Mouse (Mus musculus): ENCODE results near the gene Slu7.
A peak's percentile ranks its signal among the peaks of the same experiment; 100 is the strongest.

Gene Slu7

DNA sequence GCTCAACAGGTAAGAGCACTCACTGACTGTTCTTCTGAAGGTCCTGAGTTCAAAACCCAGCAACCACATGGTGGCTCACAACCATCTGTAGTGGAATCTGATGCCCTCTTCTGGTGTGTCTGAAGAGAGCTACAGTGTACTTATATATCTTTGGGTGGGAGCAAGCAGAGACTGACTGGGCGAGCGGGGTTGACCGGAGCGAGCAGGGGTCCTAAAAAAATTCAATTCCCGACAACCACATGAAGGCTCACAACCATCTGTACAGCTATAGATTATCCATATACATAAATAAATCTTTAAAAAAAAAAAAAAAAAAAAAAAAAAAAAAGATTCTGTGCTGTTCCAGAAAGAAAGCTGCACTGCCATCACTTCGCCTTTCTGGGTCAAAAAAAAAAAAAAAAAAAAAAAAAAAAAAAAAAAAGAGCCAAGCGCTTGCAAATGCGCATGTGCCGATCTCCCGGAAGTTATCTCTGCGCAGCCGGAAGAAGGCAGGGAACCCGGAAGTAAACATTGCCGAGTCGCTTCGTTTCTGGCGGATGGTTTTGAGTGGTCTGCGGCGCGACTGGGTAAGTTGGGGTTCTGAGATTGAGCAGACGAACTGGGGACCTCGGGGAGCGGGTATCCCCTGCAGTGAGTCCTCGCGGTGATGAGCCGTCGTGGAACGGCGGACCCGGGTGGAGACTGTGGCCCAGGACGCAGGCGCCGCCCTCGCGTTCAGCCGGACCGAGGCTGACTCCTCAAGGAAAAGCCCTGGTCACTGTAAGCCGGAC is at the start of gene Slu7:
Gene Slu7, plus strand, starts transcription at position 491 of the 770 bp plus-strand sequence.
- peak; percentile 83 for DNase-seq

DNA sequence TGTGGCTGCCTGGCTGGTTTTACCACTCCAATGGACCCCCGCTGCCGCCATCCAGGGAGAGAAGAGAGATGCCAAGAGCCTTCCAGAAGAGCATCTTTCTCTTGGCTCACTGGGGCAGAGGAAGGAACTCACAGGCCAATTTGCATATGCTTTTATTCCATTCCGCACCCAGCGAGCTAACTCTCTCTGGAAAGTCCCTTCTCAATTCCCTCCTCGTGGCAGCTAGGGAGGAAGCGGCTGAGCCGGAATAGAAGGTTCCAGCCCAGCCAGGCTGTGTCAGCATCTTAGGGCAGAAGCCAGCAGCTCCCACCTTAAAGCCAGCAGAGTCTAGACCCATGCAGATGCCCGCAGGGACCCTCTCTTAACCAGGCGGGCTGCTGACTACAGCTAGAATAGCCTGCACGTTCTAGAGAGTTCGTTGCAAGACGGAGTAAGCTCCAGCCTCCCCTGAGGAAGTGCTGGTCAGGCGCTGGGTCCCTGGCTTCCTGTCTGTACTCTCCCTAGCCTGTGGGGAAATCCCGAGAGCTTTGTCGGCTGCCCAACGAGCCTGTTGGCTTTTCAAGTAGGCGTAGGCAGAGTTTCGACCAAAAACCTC is 48.4 kb upstream of the Slu7 start:
- DNase-seq = peak; percentile 47

DNA sequence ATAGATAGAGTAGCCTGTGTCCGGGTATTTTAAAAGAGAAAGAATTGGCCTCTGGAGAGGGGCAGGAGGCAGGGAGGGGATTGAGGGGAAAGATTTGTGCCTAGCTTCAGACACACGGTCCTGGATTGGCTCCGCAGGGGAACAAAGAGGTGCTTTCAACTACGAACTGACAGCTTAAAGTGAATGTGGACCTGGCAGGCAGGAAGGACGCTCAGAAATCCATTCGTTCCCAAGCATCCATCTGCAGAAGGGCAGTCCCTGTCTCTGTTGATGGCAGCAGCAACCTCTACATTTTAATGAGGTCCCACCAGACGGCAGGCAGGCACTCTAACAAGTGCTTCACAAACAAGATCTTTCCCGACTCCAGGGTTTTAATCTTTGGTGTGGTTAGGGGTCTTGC is 47.8 kb upstream of the Slu7 start:
- peak; percentile 6 to 25 for DNase-seq

DNA sequence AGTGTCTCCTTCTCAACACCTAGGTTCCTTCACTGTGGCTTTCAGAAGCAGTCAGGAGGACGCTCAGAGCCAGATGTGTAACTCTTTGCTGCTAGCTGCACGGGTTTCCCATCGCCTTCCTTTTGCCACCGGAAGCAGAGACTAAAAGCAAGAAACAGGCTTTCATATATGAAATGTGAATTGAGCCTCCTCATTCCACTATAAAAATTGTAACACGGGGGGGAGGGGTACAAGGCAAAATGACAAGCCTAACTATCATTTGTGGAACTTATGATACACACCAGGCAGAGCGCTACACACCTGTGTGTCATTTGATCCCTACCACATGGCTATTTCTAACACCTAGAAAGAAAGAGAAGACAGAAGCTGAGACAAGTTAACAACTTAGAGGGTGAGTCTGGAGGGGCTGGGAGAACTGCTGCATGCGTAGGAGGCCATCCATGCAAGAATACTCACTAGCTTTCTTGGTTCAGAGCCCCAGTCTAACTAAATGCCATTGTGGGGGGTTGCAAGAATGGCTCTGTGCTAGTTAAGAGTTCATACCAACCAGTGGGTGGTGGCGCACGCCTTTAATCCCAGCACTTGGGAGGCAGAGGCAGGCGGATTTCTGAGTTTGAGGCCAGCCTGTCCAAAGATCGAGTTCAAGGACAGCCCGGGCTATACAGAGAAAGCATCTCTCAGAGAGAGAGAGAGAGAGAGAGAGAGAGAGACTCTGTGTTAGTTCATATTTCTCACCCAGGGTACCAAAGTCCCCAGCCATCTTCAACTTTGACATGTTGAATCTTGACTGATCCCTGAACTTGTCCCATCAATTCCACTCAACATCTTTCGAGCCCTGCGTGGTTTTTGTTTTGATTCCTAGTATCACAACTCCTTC is 46.3 kb upstream of the Slu7 start:
- no peak for DNase-seq

DNA sequence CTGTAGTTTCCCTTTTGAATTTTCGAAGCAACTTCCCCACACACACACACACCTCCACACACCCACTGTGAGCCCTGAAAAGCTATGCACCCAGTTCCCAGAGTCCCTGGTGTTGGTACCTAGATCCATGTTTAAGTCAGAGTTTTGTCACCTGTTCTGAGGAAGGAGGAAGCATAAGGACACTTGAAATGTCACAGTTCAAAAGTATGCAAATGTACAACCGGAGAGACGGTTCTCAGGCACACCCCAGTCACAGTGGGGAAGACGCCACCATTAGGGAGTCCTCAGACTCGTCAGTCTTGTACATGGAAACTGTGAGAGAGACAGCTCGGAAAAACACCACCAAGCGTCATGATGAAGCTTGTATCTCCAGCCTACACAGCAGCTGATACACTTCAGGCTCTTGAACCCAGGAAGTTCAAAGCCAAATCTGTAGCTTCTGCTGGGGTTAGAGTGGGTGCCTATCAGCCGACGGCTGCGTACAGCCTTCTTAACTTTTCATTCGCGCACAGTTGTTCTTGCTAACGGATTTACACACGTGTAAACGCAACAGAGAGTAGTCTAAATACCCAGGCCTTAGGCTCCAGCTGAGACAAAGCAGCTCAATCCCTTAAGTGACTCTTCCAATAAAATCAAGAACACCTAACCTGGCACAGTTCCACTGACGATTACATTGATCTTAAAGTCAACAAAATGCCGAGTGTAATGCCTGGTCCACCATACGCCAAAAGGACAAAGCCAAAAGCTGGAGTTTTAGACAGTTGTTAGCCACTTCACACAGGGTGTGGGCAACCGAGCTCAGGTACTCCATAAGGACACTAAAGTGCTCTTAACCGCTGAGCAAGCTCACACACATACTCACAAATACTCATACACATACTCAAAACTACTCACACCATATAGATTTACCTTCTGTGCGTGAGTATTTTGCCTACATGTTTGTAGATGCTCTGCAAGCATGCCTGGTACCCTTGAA is 45.1 kb upstream of the Slu7 start:
- no peak for DNase-seq

DNA sequence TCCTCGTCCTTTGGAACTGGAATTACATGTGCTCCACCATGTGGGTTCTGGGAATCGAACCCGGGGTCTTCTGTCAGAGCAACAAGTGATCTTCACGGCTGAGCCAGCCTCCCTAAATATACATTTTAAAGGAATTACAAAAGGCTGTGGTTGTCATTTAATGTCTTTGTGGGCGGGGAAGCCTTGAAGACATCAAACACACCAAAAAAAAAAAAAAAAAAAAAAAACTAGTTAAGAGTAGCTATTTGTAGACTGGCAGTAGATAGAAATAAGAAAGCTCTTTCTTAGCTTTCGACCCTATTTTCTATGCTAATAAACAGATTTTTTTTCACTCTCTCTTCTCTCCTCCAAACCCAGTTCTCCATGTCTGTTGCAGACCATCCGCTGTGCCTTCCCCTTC is 44.4 kb upstream of the Slu7 start:
- DNase-seq = no peak

DNA sequence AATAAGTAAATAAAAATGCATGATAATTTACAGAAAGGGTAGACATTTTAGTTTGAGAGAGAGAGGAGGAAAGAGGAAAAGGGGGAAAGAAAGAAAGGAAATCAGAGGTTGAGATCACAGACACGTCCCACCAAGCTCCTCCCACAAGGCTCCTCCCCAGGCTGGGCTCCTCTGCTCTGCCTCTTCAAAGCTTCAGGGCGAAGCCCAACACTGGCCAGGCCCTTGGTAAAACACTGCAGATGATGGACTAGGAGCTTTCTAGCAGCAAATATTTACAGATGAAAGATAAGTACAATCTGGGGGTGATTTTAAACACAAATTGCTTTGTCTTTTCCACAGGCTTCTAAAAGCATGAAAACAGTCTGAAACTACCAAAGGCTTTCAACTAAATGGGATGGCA is 40.8 kb upstream of the Slu7 start:
- DNase-seq = no peak

DNA sequence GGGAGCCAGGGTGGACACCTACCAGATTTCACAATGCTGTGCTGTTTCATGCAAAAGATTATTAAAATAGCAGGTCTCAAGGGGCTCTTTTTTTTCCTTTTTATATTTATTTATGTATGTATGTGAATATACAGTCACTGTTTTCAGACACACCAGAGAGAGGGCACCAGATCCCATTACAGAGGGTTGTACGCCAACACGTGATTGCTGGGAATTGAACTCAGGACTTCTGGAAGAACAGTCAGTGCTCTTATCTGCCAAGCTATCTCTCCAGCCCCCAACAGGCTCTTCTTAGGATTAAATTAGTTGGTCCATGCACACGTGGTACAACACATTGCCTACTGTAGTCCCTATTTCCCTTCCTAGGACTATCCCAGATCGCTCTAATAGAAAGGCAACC is 40.2 kb upstream of the Slu7 start:
- no peak for DNase-seq

DNA sequence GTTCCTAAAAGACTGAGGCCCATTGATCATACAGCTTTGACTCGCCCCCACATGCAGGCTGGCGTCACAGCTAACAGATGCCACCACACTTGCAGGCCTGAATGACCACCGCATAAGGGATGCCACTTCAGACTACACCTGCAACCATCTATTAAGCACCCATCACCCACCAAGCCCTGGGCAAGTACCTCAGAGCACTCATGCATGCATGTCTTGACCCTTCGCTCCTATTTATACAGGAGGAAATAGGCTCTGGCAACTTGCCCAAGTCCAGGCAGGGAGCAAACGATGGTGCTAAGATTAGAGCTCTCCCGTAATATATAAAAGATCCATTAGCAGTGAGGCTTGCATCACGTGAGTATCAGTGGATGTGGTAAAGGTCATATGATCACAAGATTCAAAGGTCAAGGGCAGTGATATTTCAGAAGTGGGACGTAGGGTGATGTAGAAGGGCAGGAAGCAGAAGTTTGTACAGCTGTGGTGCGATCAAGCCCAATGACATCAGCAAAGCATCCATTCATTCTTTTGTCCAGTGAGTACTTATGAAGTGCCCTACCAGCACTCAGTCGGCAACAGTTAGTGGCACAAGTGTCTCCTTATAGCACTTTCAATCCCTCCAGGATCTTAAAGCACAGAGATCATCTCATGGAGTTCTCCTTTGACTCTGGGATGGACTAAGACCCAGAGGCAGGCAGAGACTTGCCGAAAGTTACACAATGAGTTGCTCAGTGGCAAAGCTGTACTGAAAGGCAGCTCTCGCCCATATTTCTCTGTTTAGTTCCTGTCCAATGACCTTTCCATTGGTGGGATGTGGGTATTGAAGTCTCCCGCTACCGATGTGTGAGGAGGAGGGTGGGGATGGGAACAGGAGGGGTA is 38.2 kb upstream of the Slu7 start:
- DNase-seq = no peak

DNA sequence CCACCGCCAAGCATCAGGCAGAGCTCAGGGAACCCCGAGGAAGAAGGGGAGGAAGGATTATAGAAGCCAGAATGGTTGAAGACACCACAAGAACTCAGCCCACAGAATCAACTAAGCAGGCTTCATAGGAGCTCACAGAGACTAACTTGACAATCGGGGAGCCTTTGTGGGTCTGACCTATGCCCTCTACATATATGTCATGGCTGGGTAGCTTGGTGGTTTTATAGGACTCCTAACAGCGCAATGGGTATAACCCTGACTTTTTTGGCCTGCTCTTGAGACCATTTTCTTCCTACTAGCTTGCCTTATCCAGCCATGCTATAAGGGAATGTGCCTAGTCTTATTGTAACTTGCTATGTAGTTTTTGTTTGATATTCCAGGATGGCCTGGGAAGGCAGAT is 37.3 kb upstream of the Slu7 start:
- no peak for DNase-seq

DNA sequence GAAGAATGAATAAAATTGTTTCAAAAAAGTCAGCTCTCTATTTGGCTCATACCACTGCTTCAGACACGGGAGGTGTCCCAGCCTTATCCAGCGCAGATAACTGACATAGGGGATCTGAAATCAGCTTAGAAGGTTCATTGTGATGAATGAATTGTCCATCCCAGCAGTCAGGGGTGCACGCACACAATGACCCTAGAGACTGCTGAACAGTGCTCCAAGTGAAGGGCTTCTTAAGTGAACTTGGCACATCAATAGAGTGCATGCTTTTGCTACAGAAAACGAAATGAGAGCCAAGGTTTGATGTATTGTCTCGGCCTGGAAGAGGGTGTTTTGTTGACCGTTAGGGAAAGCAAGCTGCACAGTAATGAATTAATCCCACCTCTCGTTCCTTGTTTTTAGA is 36.9 kb upstream of the Slu7 start:
- DNase-seq = no peak

DNA sequence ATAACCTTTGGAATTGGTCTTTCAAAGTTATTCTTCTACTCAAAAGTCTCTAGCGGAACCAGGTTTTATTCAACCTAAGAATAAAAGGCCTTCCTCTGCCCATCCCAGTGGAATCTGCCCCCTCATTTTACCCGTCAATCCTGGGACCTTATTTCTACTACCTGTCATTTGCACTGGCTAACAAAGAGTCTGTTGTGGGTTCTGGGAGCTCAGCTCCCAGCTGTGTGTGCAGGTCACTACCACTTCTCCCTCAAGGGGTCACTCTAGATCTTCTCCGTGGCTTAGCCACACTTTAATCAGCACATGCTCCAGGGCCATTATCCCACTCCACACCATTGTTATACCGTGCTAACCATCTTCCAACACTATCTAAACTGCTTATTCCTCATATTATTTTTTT is 34.2 kb upstream of the Slu7 start:
- DNase-seq = no peak

DNA sequence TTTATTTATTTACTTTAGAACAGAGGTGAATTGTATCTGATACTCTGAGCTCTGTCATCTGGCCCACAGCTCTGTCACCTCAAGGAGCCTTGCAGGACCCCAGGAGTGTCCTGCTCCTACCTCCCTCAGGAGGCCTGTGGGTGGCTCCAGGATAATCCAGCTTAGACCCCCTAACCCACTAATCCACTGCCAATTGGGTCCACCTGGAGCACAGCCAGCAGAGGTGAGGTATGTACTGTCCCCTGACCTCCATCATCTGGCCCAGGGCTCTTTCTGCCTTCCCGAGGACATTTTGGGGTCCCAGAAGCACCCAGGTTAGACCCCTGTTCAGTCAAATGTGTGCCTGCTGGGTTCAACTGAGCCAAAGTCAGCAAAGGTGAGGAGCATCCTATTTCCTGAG is 33.4 kb upstream of the Slu7 start:
- DNase-seq = peak in 1 of 2 experiments; percentile 12

DNA sequence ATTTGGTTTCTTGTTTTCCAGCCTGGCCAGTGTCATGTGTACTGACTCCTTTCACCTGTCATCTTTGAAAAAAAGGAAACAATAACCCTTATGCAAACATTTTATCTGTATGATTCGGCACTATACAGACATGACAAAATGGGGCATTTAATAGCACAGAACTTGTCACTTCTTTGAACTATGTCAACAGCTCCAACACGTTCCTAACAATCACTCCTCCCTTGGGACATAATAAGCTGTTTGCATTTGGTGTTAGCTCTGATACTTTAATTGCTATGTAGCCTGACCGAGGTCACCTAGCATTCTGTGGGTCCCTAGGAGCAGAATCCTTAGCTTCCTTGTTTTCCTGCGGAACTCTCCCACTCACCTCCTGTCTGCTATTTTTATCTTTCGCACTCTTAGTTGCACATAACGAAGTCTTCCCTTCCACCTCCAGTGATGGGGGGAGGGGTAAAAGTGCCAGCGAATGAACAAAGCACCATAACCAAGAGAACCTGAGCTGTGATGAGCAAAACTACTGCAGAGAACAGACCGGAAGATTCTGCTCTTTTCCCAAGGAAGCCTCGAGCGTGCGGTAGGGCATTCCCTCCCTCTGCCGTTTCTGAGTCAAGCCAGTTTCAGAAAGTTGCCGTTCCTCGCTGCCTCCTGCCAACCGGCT is 29.3 kb upstream of the Slu7 start:
- no peak for DNase-seq

DNA sequence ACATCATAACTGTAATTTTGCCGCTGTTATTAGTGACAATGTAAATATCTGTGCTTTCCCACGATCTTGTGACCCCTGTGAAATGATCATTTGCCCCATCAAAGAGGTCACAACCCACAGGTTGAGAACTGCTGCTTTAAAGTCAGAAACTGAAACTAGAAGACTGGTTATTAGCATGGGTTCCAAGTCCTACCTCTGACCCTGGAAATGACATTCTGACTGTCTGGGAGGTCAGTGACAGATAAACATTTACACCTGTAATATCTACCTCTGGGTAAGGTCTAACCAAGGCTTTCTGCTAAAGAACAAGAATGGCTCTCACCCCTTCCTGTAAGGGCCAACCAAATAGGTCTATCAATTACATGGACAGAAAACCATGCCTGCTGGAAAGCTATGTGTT is 24.7 kb upstream of the Slu7 start:
- DNase-seq = no peak

DNA sequence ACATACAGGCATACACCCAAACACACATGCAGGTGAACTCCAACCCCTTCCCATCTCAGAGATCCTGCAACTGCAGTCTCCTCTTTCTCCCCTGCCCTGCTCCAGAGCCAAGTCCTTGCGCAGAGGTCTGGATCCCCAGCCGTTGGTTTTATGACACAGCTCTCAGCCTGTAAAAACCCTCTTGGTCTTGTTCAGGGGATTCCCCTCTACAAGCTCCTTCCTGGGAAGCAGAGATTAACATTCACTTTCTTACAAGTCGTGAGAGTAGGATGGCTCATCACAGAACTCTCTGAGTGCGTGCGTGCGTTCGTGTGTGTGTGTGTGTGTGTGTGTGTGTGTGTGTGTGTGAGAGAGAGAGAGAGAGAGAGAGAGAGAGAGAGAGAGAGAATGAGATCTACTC is 23.3 kb upstream of the Slu7 start:
- DNase-seq = no peak

DNA sequence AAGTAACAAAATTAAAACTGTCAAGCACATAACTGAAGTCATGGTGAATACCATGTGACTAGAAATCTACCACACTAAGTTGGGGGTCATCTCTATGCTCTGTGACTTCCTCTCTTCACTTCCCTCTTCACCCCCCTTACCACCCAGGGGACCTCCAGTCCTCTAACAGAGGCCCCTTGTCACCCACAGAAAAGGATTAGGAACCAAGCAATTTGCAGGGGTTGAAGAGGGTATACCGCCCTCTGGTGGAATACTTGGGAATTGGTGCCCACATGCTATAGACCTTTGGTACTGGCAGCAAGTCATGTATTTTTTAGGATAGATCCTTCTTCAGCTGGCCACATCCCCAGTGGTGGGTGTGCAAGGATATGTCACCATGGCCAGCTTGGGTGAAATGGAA is 22.1 kb upstream of the Slu7 start:
- peak; percentile 76 to 86 for DNase-seq

DNA sequence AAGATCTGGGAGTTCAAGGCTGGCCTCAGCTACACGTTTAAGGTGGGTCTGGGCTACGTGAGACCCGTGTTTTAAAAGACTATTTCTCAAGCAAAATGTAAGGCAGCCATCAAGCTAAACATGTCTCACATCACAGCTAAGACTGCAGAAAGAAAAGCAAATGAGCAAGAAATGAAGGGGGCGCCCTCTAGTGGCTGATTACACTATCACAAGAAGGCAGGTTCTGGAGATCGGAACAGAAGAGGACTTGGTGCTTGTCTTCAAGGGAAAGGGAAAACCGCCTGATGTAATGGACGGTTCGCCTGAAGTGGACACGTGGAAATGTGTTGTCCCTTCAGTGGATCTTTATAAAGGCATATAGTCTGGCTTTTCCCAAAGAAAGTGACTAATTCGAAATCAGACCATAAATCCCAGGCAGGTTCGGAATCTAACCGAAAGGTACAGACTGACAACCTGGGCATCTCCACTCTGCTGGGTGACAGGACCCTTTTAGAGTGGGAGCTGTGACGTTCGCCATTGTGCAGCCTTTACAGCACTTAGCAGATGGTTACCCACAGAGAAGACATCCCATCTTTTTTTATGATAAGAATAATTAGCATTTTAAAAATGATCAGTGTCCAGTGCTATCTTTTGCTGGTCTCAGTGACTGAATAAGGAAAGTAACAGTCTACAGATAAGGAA is 20.6 kb upstream of the Slu7 start:
- peak; percentile 90 to 92 for DNase-seq

DNA sequence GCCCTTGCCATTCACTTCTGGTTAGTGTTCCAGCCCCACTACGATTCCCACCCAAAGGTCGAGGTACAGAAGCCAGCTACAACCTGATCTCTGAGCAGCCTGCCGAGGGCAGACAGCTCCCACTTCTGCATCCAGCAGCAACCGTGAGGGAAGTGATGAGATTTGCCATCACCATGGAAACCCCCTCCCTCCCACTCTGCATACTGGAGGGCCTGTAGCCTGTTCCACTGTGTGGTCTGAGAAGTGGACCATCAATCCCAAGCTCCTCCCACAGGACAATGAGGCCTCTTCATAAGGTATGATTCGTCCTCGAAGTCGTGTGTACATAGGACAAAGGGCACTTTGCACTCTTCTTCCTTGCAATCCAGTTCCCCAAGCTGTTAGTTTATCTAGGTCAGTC is 16.3 kb upstream of the Slu7 start:
- no peak for DNase-seq

DNA sequence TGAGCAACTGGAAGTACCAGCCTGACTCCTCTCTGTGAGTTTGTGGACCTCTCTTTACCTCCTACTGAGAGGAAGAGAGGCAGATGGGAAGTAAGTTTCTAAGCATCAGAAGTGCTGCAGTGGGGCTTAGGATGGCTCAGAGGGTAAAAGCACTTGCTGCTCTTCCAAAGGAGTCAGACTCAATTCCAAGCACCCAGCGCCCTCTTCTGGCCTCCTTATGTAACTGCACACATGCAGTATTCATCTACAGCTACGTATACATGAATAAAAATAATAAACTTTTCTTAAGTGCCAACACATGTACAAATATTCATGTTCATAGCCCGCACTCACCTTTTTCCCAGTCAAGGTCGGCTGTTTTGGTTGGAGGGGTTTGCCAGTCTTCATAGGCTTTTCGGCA is 9.2 kb upstream of the Slu7 start:
- no peak for DNase-seq
